ENCODE assay signal across 8 mouse cellular contexts in genomic region chr3:83915768-83916496, GRCm38 (mm10).
DNase-seq lines count a peak whose midpoint lies in the region; ATAC-seq and TF ChIP-seq lines count a peak whose summit lies in the region.

No protein-coding gene starts in this region.

- no peak overlapping the region for H3K4me2 ChIP-seq in hindbrain, embryonic 16.5 days (ENCODE audit: low read length)
- H3K4me2 ChIP-seq in neural tube, embryonic 12.5 days (replicated peaks) = no peak overlapping the region

- H3K9me3 ChIP-seq in heart, embryonic 10.5 days = no peaks in the 10 kb centered on the region
- H3K9me3 ChIP-seq in hindbrain, embryonic 16.5 days (ENCODE audit: control insufficient read depth, low read length) = no peaks in the 10 kb centered on the region
- no peaks in the 10 kb centered on the region for H3K9me3 ChIP-seq in neural tube, embryonic 12.5 days

- no peak overlapping the region for H3K9ac ChIP-seq in hindbrain, embryonic 16.5 days (ENCODE audit: low read depth, low read length)
- no peak overlapping the region for H3K9ac ChIP-seq in liver, adult 2 months (ENCODE audit: low read depth, low read length)
- H3K9ac ChIP-seq in neural tube, embryonic 12.5 days = no peak overlapping the region

- TF ChIP-seq POLR2A in liver, adult 2 months (IDR thresholded peaks at IDR 0.05; ENCODE audit: extremely low read depth, insufficient read depth, low read length) = no peak

- 77% methylated on average over 11 of the region's 11 CpGs for WGBS in heart, embryonic 10.5 days
- 77% methylated on average over 11 of the region's 11 CpGs for WGBS in hindbrain, embryonic 16.5 days
- 78% methylated on average over 11 of the region's 11 CpGs for WGBS in liver, adult 2 months
- WGBS in neural tube, embryonic 12.5 days = 76% methylated on average over 11 of the region's 11 CpGs

- DNase-seq in heart, adult 18-20 months = peak; percentile 30 to 59
- no peak for DNase-seq in heart, embryonic 10.5 days (ENCODE audit: low spot score)
- peak; percentile 71 for DNase-seq in ZHBTc4 (ENCODE audit: low read depth, low spot score)
- DNase-seq in embryo, embryonic 10 days (ENCODE audit: low spot score) = peak; percentile 75
- DNase-seq in liver, adult 2 months (ENCODE audit: extremely low read depth, low read depth, low spot score) = peak; percentile 40
- DNase-seq in T-cell, adult 2 months (ENCODE audit: low spot score) = no peak

- no peak overlapping the region for H3K27ac ChIP-seq in heart, embryonic 10.5 days
- no peak overlapping the region for H3K27ac ChIP-seq in hindbrain, embryonic 16.5 days (ENCODE audit: low read depth, low read length)
- H3K27ac ChIP-seq in liver, adult 2 months (replicated peaks; ENCODE audit: insufficient read depth, low read depth, low read length) = no peak overlapping the region
- no peak overlapping the region for H3K27ac ChIP-seq in neural tube, embryonic 12.5 days

- H3K4me3 ChIP-seq in heart, embryonic 10.5 days = no peak overlapping the region
- no peak overlapping the region for H3K4me3 ChIP-seq in hindbrain, embryonic 16.5 days (ENCODE audit: low read length)
- H3K4me3 ChIP-seq in liver, adult 2 months (ENCODE audit: insufficient read depth, low read depth, low read length) = no peak overlapping the region
- no peak overlapping the region for H3K4me3 ChIP-seq in neural tube, embryonic 12.5 days

- no peaks in the 10 kb centered on the region for H3K79me2 ChIP-seq in liver, adult 2 months (ENCODE audit: control insufficient read depth, insufficient read depth, low read length)

- ATAC-seq in hindbrain, embryonic 16.5 days = peak; percentile 60
- peak; percentile 73 for ATAC-seq in neural tube, embryonic 12.5 days (ENCODE audit: low FRiP score, low read depth)

- peaks cover 7% of the 10 kb centered on the region for H3K4me1 ChIP-seq in heart, embryonic 10.5 days
- no peaks in the 10 kb centered on the region for H3K4me1 ChIP-seq in hindbrain, embryonic 16.5 days (ENCODE audit: control insufficient read depth, insufficient read depth, low read depth, low read length)
- H3K4me1 ChIP-seq in liver, adult 2 months (ENCODE audit: control insufficient read depth, insufficient read depth, low read length) = no peaks in the 10 kb centered on the region
- H3K4me1 ChIP-seq in neural tube, embryonic 12.5 days = no peaks in the 10 kb centered on the region

- H3K36me3 ChIP-seq in heart, embryonic 10.5 days = peaks cover 58% of the 10 kb centered on the region
- peaks cover 29% of the 10 kb centered on the region for H3K36me3 ChIP-seq in hindbrain, embryonic 16.5 days (ENCODE audit: control insufficient read depth, insufficient read depth, low read length)
- H3K36me3 ChIP-seq in liver, adult 2 months (ENCODE audit: control insufficient read depth, insufficient read depth, low read length) = peaks cover 60% of the 10 kb centered on the region
- peaks cover 86% of the 10 kb centered on the region for H3K36me3 ChIP-seq in neural tube, embryonic 12.5 days

- peak; percentile 51 for TF ChIP-seq CTCF in liver, adult 2 months (IDR thresholded peaks at IDR 0.05; ENCODE audit: low read depth, low read length)

- H3K27me3 ChIP-seq in heart, embryonic 10.5 days (ENCODE audit: insufficient read depth, poor library complexity, severe bottlenecking) = no peaks in the 10 kb centered on the region
- H3K27me3 ChIP-seq in hindbrain, embryonic 16.5 days (replicated peaks; ENCODE audit: control insufficient read depth, insufficient read depth, low read length) = no peaks in the 10 kb centered on the region
- H3K27me3 ChIP-seq in liver, adult 2 months (ENCODE audit: control insufficient read depth, insufficient read depth, low read length) = no peaks in the 10 kb centered on the region
- no peaks in the 10 kb centered on the region for H3K27me3 ChIP-seq in neural tube, embryonic 12.5 days (replicated peaks)

Comparison
In these comparisons a context has a peak if more than half of its experiments do, and no peak if none do; other contexts are left out.
1. DNase-seq: peak in heart, adult 18-20 months (2 of 2), ZHBTc4 (single experiment), embryo, embryonic 10 days (single experiment) and liver, adult 2 months (single experiment); none in heart, embryonic 10.5 days (single experiment) and T-cell, adult 2 months (single experiment).